Mouse (Mus musculus) embryonic fibroblast, embryonic 13.5 days (primary cell): ENCODE results near the gene Slc16a9.

ENCODE experiments used
- CTCF ChIP-seq: IDR thresholded peaks from 2 replicates; pipeline ENCODE4 v1.5.1; 2011; ENCODE audit warnings: mild to moderate bottlenecking, control low read depth, low read length, moderate library complexity, borderline replicate concordance; ENCODE audit not compliant: insufficient read depth
- POLR2A ChIP-seq: IDR thresholded peaks from 2 replicates; pipeline ENCODE4 v1.6.1; 2011; ENCODE audit warnings: low read depth, mild to moderate bottlenecking, control low read depth, low read length, moderate library complexity

GRCm38 (mm10) chr10:70226608-70227007 is 18.3 kb upstream of the Slc16a9 start:
- no peak for TF ChIP-seq POLR2A
- no peak for TF ChIP-seq CTCF
